Mouse (Mus musculus) NIH3T3 (cell line): Measurements from ENCODE around the gene Zfp362.

Source experiments
- DNase-seq: peaks from one replicate; pipeline ENCODE4 v3.0.0-alpha.2; 2012; ENCODE audit warnings: low read depth

Gene Zfp362

DNA sequence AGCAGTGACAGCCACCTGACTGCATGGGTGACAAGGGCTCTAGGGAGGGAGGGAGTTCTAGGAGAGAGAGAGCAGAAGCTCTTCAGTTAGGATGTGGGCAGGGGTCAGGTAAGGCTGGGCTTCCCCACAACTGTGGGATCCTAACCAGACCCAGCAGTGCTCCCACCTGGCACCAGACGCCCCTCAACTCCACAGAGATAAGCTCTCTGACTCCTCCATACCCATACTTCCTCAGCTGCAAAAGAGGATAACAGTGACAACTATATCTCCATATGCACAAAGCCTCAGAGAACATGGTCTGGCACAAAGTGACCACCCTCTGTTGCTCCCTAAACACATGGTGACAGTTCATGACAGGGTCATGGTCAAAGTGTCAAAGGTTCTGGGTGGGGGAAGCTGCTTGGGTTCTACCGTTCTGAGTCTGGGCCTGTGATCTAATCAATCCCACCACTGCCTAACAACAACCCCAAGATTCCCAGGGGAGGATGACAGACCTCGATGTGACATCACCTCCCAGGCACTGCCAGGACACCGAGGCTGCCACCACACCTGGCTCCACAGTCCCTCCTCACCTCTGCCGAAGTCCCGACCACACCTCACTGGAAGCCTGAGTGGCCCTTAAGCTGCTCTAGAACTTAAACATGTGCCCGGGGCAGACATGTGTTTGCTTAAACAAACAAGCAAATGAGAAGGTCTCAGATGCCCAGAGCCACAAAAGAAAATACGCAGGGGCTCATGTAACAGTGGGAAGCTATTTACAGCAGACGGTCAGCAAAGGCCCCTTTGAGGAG lies 4.0 kb downstream of the Zfp362 start:
- DNase-seq: no peak

DNA sequence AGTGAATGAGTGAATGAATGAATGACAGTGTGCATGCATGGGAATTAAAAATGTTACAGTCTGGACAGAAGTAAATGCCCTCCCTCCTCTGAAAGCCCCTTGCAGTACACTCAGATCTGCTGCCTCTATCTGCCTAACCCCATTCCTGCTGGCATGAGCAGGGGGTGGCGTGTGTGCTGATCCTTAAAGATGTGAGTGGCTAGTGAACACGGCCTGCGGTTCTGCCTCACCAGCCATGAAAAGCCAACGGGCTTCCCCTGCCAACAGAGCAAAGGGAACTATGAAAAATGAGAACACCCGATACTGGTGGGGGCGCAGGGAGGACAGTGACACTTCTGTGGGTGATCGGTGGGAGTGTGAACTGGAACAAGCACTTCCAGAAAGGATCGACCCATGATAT lies 9.1 kb downstream of the Zfp362 start:
- no peak for DNase-seq

DNA sequence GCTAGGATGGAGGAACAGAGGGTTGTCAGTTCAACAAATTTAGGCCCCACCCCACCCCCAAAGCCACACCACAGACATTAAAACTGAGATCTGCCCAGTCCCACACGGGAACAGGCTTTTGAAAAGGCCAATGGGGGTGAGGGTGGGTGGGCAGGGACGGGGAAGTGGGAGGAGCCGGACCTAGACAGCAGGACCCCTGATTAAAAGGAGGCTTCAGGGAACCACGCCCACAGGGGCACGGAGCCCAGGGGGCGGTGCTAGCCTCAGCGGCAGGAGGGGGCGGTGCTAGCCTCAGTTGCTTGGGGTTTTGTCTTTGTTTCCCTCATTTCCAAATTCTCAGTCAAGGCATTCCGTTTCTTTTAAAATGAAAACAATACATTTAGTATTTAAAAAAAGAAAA lies 10.2 kb downstream of the Zfp362 start:
- DNase-seq: no peak

DNA sequence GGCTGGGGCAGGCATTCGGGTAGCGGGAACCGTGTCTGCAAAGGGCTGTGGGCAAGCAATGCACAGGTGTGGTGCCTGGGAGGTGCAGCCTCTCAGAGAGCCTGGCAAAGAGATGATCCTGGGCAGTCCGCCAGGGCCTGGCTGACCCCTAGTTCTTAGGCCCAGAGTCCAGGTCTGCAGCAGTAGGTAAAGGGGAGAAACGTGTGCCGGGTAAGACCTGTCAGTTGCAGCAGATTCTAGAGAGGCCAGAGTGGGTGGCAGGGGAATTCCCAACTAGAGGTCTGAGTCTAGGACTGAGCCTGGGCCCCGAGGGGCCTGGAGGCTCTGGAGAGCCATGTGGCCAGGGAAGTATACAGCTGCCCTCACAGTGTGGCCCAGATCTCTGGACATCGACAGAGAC lies 11.6 kb downstream of the Zfp362 start:
- DNase-seq: no peak

DNA sequence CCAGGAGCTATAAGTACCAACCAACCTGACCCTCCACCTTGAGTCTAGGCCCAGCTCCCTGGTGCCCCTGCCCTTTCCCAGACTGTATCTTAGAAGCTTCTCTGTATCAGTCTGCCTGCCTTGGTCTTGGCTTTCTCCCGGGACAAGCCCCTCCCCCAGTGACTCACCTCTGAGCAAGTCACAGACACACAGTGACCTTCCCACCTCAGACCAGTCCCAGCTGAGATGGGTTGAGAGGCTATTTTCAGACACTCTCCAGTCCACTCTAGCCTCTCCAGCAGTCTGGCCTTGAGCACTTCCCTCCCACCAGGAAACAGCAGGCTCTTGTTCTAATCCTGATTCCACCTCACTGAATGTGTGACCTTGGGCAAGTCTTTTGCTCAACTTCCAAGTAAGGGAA lies 12.1 kb downstream of the Zfp362 start:
- DNase-seq: peak; percentile 75

DNA sequence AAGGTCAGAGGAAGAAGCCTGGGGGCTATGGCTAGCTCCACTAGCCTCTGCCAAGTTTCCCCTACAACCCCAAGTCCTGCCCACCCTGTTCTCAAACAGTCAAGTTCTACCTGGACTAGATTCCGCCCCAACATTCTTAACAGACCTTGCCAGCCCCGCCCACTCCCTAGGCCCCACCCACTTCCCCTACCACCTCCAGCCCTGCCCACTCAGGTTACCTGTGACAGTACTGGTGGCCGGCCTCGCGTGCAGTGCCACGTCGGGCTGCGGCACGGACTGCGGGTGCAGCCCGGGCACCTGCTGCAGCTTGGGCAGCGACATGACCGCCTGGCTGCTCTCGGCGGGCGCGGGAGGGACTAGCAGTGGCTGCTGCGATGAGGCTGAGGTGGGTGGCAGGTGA lies 16.2 kb downstream of the Zfp362 start:
- no peak for DNase-seq

DNA sequence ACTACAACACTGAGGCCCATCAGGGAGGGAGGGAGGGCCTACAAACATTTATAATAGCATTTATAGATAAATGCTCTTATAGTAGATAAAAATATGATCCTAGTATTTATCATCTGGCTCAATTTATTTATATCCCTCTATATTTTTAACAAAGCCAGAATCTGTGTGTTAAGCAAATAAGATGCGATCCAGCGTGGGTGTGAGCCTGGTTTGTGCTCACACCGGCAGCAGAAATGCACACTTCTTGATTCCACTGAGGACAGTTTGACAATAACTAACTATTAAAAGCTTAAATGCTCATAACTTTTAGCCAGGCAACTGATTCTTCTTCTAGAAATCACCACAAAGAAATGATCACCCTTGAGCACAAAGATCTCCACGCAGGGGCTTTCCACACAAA lies 17.7 kb downstream of the Zfp362 start:
- DNase-seq: no peak

DNA sequence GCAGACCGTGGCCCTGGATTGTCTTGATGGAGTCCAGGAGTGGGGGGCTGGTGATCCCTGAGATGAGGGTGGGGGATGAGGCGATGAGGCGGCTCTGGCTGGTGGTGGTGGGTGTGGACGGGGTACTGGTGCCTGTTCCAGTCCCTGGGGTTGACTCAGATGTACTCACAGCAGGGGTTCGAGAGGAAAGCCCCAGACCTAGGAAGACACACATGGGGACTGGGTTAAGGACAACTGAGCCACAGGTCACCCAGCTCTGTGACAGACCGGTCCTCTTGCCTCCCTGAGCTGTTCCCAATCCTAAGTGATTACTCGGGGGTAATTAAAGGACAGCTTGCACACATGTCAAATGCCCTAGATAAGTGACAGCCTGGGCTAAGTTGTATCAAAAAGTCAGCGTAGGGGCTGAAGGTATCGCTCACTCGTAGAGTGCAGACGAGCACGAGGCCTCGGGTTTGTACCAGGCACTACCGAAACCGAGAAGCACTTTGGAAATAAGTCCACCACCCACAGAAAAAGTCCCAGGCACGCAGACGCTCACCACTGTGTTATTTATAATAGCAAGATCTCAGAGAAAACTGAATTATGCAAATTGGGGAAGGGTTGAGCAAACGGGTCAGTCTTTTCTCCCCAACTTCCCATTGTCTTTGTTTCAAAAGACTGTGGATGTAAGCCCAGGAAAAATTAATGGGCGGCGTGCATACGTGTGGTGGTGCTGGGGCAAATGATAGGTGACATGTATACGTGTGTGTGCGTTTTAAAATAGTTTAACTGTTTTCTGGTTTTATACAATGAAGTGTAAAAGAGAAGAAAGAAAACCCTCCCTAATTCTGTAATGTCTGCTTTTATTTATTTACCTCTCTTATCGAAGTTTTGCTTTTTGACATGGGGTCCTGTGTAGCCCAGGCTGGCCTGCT lies 18.6 kb downstream of the Zfp362 start:
- DNase-seq: no peak

DNA sequence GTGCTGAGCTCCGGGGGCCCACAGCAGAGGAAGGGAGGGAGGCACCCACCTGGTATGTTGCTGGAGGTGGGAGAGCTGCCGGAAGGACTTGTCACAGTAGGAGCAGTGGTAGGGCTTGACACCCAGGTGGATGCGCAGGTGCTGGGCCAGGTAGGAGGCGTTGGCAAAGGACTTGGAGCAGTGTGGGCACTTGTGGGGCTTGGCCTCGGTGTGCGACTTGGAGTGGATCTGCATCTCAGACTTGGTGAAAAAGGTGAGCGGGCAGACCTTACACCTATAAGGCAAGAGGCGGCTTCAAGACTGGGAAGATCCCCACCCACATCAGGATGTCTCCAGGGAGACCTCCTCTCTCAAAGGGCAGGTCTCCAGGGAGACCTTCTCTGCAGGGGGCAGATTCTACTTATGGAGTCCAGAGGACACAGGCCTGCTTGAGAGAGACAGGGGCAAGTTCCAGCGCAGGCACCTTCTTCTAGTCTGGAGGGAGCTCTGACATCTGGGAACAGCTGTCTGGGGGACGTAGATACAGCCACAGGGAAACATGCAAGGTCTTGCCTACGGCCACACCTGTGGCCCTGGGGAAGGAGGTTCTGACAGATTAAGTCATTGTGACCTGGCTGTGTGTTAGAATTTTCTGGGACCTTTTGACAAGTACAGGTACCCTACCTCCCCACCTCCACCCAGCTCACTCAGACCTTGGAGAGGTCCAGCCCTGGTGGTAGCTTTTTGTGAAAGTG lies 19.8 kb downstream of the Zfp362 start:
- no peak for DNase-seq

DNA sequence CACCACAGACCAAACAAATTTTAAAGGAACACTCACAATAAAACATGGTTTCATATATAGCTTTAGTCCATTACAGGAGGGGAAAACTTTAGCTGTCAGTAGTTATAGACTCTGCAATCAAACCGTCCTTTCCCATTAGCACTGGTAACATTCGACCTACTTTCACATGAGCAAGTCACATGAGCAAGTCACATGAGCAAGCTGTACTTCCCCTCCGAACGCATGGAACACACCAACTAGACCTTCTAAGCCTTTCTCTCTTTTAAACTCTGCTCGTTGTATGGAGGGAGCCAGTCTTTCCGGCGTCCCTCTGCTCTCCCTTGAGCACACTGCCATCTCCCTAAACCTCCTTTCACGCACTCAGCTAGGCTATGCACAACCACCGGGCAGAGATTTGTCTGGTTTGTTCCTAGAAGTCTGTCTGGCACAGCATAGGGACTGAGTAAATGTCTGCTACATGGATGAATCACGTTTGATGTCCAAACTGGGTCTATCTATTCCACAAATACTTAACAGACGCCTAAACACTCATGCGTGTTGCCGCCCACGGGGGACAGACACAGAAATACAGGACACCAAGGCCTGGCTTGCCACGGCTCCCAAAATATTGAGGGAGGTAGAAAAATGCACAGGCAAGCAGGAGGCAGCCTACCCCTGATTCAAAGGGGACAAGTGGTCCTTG lies 20.8 kb downstream of the Zfp362 start:
- no peak for DNase-seq

DNA sequence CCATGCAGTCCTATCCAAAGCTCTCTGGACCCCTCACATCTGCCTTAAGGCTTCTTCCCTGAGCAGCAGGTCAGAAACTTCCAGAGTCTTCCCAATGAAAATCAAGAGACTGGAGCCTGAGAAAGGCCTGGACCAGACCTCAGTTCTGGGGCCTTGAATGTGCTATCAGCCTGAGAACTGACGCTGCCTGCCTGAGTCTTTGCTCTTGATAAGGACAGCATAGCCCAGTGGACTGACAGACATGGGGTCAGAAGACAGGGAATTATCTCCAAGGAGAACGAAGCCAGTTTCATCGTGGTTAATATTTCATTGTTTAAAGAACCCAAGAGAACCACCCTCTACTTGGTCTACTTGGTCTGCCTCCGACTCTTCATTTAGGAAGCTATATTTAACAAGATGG lies 23.2 kb downstream of the Zfp362 start:
- no peak for DNase-seq

DNA sequence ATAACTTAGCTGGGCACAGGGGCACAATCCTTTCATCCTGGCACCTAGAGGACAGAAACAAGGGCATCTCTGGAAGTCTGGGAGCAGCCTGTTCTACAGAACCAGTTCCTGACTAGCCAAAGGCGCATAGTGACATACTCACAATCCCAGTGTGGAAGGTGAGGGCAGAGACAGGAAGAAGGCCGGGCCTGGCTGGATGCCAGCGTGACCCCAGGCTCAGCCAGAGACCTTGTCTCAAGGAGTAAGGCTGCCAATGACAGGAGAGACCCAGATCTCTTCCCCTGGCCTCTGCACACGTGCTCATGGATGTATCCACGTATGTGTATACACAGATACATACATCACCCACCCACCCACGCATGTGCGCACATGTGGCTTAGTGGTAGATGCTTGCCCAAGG lies 23.8 kb downstream of the Zfp362 start:
- no peak for DNase-seq

DNA sequence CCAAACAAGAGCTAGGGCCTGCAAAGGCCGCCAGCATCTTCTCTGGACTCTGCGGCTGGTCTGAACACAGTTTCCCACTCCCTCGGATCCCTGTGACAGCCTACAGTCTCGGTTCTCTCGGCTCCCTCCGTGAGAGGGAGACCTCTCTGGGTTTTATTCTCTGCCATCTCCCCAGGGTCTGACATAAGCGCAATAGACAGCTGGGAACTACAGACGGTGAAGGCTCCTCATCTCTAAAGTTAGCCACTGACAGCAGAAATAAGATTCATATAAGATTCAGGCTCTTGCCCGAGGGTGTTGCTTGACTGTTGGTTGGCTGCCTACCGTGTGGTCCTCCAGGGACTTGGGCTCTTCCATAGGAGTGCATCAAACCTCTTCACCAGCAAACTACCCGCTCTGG lies 28.3 kb downstream of the Zfp362 start:
- no peak for DNase-seq

DNA sequence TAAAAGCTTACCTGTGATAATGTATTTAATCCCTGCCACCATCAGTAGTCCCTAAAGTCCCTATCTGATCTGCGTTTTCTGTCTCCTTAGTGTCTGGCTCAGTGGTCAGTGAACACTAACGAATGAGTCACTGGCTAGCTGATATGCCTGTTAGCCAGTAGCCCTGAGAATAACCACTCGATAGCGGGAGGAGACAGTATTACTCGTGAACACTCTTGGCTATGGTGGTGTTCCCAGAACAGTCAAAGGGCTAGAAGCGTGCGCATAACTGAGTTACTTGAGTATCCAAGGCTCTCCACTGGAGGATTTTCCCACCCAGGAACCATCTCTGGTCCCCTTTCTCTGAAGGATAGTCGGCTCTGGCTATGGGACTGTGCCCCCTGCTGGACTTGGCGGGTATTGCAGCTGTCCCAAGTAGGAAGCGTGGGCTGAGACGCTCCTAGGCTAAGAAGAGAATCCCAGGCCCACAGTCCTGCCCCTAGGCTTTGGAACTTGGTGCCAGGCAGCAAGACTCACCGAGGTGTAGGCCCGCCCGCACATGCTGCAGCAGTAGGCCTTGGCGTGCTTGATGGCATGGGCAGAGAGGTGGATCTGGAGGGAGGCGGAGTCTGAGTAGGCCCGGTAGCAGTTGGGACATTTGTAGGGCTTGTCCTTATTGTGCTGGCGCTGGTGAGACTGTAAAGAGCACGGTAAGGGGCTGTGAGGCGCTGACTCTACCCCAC lies 29.1 kb downstream of the Zfp362 start:
- peak; percentile 77 for DNase-seq

DNA sequence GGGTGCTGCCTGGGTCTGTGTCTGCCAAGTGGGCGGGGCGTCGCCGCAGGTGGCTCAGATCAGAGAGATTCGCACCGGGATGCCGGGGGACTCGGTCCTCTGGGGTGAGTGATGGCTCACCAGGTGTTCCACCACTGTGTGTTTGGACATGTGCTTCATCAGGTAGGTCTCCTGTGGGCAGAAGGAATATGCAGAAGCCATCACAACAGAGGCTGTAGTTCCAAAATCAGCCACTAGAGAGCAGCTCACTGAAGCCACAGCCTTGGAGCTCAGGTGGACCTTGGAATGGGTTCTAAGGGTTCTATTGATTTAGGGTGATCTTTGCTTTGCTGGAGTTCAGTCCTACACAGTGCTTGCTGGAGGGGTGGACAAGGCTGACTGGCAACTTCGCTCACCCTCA lies 31.4 kb downstream of the Zfp362 start:
- DNase-seq: peak; percentile 72

DNA sequence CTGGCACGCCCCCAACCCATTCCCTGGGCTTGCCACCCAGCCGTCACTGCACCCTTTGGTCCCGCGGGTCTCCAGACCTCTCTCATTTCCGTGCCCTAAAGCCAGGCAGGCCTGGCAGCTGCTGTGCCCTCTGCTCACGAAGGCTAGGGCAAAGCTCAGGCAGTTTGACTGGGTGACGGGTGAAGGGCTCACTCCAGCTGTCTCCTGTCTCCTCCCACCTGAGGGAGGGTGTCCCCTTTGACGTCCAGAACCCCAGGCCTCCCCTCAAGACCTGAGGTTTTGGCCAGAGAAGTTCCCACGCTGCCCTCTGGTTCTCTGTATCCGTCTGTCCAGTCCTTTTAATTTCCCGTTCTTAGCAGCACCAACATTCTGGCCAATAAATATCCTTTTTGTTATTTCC lies 32.0 kb downstream of the Zfp362 start:
- no peak for DNase-seq

DNA sequence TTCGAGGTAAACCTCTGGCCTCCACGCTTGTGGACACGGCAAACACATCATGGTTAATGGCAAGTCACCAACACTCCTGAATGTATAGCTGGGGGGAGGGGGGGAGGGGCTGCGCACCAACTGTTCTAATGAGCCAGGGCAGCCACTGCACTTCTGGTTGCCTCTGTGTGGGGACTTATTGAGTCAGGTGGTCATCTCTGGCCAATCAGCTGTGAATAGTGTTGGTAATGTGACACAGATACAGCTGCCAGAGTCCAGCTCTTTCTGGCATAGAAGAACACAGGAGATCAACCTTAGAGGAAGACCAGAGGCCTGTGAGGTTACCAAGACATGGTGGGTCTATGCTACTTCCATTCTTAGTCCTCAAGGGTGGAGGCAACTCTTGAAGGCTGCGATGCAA lies 35.1 kb downstream of the Zfp362 start:
- DNase-seq: no peak

DNA sequence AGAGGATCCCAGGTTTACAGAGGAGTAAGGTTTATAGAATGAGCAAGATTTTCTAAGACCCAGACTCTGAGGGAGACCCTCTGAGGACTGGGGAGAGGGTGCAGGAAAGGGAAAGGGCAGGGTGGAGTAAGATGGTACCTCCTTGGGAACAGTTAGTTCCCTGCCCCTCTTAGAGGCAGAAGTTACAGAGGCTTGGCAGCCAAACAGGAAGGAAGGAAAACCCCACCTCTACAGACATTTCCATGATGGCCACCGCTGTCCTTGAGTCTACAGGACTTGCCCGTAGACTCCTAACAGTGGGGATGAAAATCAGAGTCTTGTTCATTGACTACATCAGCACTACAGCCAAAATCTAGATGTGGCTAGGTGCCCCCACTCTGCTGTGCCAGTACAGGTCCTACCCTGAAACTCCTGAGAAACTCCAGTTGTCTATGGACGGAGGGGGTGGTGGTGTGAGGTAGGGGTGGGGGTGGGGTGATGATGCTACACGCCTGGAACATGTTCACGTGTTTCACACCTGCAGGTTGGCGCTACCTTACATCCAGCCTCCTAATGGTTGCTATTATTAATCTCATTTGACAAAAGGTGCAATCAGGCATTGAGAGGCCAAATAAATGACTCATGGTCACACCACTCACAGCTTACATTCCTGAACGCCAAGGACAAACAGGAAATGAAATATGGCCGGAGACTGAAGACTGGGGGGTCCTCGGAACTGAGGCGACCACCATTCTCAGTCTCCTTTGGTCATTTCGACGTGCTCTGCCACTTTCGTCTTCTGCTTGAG lies 36.1 kb downstream of the Zfp362 start:
- no peak for DNase-seq

DNA sequence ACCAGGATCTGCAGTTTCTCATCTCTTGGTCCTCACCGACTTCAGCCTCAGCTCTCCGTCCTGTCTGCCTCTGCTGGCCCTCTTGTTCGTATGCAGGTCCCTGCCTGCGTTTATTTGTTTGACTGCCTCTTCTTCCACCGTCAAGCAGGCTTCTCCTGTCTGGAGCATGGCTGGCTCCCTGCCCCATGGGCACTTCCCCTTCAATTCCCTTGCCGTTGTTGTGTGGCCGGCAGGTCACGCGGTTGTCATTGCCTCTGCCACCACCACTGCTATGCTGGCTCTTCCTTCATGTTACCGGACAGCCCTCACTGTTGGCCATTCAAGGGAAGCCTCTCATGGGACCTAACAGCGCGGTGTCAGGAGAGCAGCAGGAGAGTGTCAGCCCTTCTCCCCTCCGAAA lies 37.7 kb downstream of the Zfp362 start:
- no peak for DNase-seq

DNA sequence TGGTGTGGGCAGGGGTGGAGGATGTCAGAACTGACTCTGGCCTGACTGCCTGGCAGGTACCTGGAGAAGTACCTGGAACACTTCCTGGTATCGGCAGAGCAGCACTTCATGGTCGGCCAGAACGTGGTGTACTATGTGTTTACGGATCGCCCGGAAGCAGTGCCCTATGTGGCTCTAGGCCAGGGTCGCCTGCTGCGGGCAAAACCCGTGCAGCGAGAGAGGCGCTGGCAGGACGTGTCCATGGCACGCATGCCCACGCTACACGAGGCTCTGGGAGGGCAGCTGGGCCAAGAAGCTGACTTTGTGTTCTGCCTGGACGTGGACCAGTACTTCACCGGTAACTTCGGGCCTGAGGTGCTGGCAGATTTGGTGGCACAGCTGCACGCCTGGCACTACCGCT lies 38.9 kb downstream of the Zfp362 start:
- DNase-seq: no peak

DNA sequence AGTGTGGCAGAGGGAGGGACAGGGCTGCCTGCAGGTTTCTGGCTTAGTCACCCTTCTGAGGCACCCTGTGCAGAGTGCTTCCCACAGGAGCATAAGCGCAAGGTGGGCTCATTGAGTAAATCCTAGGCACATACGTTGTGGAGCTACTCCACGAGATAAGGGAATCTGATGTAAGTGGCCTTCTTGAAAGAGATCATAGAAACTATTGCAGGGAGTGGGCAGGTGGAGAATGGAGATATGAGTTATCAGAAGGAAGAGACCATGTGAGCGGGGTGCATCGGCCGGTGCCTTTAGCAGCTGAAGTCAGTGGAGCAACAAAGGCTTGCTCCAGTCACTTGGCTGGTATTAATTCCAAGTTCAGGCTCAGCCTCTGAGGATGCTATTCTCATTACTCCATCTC lies 45.8 kb downstream of the Zfp362 start:
- no peak for DNase-seq
